Mouse (Mus musculus): ENCODE data around the gene Snx14.

DNA sequence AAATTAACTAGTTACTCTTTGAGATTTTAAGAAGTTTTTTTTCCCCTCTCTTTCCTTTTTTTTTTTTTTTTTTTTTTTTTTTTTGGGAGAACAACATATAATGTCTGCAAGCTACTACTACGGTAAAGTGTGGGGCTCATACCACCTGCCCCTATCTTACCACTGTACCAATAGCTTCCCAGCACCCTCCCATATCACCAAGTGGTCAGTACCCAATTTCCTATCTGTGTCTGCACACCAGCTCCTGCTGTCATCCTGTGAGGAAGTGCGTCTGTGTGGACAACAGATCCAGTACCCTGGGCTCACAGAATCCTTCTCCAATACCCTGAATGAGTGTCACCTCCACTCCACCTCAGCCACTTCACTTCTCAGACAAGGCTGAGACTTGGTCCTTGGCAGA lies 79.6 kb downstream of the Snx14 start:
- TF ChIP-seq CTCF (IDR thresholded peaks at IDR 0.05; ENCODE audit: low read depth, low read length) (no peak), GATA1 (IDR thresholded peaks at IDR 0.05; ENCODE audit: borderline replicate concordance, low read length) (no peak), TAL1 (conservative IDR thresholded peaks at IDR 0.05; ENCODE audit: low read depth, low read length) (no peak)
